Mouse (Mus musculus) liver, embryonic 16.5 days (tissue): ENCODE measurements at regions not wholly inside any gene's neighbourhood (a gene's known extent, or its start where the extent isn't known, plus 50 kb on each side); places are given as distances from the start of the nearest gene placed in this dataset.
A peak's percentile ranks its signal among the peaks of the same experiment; 100 is the strongest.

Experiments
- ATAC-seq: fragments of 200-750 bp; cut with Nextera tagmentation; 2 replicates; pipeline ENCODE4 v1.8.0; 2017; ENCODE audit warnings: low read depth, mild to moderate bottlenecking, moderate number of reproducible peaks, moderate library complexity
- H3K27ac ChIP-seq: fragments of 300-500 bp; sonication (generic); 2 replicates; pipeline ENCODE4 v1.5.1; 2014; ENCODE audit warnings: mild to moderate bottlenecking, low read length
- H3K27me3 ChIP-seq: fragments of 300-500 bp; sonication (generic); 2 replicates; pipeline ENCODE4 v1.6.1; 2014; ENCODE audit warnings: low read depth, low read length, mixed read lengths; ENCODE audit not compliant: control insufficient read depth, insufficient read depth
- H3K36me3 ChIP-seq: fragments of 300-500 bp; sonication (generic); 2 replicates; pipeline ENCODE4 v1.6.1; 2014; ENCODE audit warnings: mild to moderate bottlenecking; ENCODE audit not compliant: control insufficient read depth, insufficient read depth
- H3K4me1 ChIP-seq: fragments of 300-500 bp; sonication (generic); 2 replicates; pipeline ENCODE4 v1.6.1; 2014; ENCODE audit warnings: low read depth, low read length, mixed read lengths; ENCODE audit not compliant: control insufficient read depth
- H3K4me2 ChIP-seq: fragments of 300-500 bp; sonication (generic); 2 replicates; pipeline ENCODE4 v1.6.1; 2014; ENCODE audit warnings: low read depth, low read length, mixed read lengths
- H3K4me3 ChIP-seq: fragments of 300-500 bp; sonication (generic); 2 replicates; pipeline ENCODE4 v1.5.1; 2014; ENCODE audit warnings: low read depth, mild to moderate bottlenecking, low read length
- H3K9ac ChIP-seq: fragments of 300-500 bp; sonication (generic); 2 replicates; pipeline ENCODE4 v1.6.1; 2014; ENCODE audit warnings: low read depth, low read length
- H3K9me3 ChIP-seq: fragments of 300-500 bp; sonication (generic); replicated peaks from 2 replicates; pipeline ENCODE4 v1.6.1; 2016; ENCODE audit warnings: low read length; ENCODE audit not compliant: control insufficient read depth
- WGBS: fragments of 180-500 bp; shearing (Covaris S2); extraction: QIAGEN DNeasy Blood & Tissue Kit; methylation state at CpG from one replicate; pipeline ENCODE4 v1.1.7; 2014; ENCODE audit not compliant: insufficient replicate concordance; 5-methylcytosine and 5-hydroxymethylcytosine counted together

- H3K4me2 ChIP-seq: no peak overlapping the region
- H3K4me3 ChIP-seq: no peak overlapping the region
- no peaks in the 10 kb centered on the region for H3K9me3 ChIP-seq
- H3K36me3 ChIP-seq: no peaks in the 10 kb centered on the region
- no peak overlapping the region for H3K9ac ChIP-seq
- no peak for ATAC-seq
- H3K27ac ChIP-seq: no peak overlapping the region
- H3K4me1 ChIP-seq: no peaks in the 10 kb centered on the region
- H3K27me3 ChIP-seq: no peaks in the 10 kb centered on the region
These were observed 220.2 kb upstream of the Marcks start for GRCm38 (mm10) chr10:37358900-37359299.

GRCm38 (mm10) chr10:37358334-37358733 is 219.6 kb upstream of the Marcks start:
- Histone ChIP-seq H3K27me3 (no peaks in the 10 kb centered on the region), H3K27ac (no peak overlapping the region), H3K9me3 (no peaks in the 10 kb centered on the region), H3K9ac (no peak overlapping the region), H3K4me2 (no peak overlapping the region), H3K36me3 (no peaks in the 10 kb centered on the region), H3K4me3 (no peak overlapping the region), H3K4me1 (no peaks in the 10 kb centered on the region)
- no peak for ATAC-seq
- 64% methylated on average over 5 of the region's 5 CpGs for WGBS

- no peaks in the 10 kb centered on the region for H3K4me1 ChIP-seq
- 62% methylated on average over 6 of the region's 6 CpGs for WGBS
- peak; percentile 60; the same call in 1 of the 2 replicates for ATAC-seq
- H3K4me3 ChIP-seq: no peak overlapping the region
- no peaks in the 10 kb centered on the region for H3K36me3 ChIP-seq
- no peaks in the 10 kb centered on the region for H3K9me3 ChIP-seq
- no peak overlapping the region for H3K4me2 ChIP-seq
- H3K27me3 ChIP-seq: no peaks in the 10 kb centered on the region
- H3K9ac ChIP-seq: no peak overlapping the region
- H3K27ac ChIP-seq: no peak overlapping the region
These were observed 218.8 kb upstream of the Marcks start for GRCm38 (mm10) chr10:37357304-37358060.

- Histone ChIP-seq H3K36me3 (no peaks in the 10 kb centered on the region), H3K4me2 (no peak overlapping the region), H3K27me3 (no peaks in the 10 kb centered on the region), H3K4me3 (no peak overlapping the region), H3K9me3 (no peaks in the 10 kb centered on the region), H3K27ac (no peak overlapping the region), H3K4me1 (no peaks in the 10 kb centered on the region), H3K9ac (no peak overlapping the region)
- 55% methylated on average over 1 of the region's 1 CpGs for WGBS
- ATAC-seq: no peak
These were observed 210.5 kb upstream of the Marcks start for GRCm38 (mm10) chr10:37349261-37349660.

GRCm38 (mm10) chr10:37348416-37348815 is 209.7 kb upstream of the Marcks start:
- Histone ChIP-seq H3K9me3 (no peaks in the 10 kb centered on the region), H3K27ac (no peak overlapping the region), H3K27me3 (no peaks in the 10 kb centered on the region), H3K4me2 (no peak overlapping the region), H3K4me1 (no peaks in the 10 kb centered on the region), H3K4me3 (no peak overlapping the region), H3K9ac (no peak overlapping the region), H3K36me3 (no peaks in the 10 kb centered on the region)
- ATAC-seq: no peak
- WGBS: 43% methylated on average over 3 of the region's 3 CpGs

- no peaks in the 10 kb centered on the region for H3K27me3 ChIP-seq
- WGBS: 63% methylated on average over 3 of the region's 3 CpGs
- ATAC-seq: no peak
- H3K9me3 ChIP-seq: no peaks in the 10 kb centered on the region
- H3K4me2 ChIP-seq: no peak overlapping the region
- H3K36me3 ChIP-seq: no peaks in the 10 kb centered on the region
- no peak overlapping the region for H3K27ac ChIP-seq
- no peak overlapping the region for H3K4me3 ChIP-seq
- H3K4me1 ChIP-seq: no peaks in the 10 kb centered on the region
- no peak overlapping the region for H3K9ac ChIP-seq
These were observed 208.9 kb upstream of the Marcks start for GRCm38 (mm10) chr10:37347661-37348060.

GRCm38 (mm10) chr10:37342675-37343074 is 204.0 kb upstream of the Marcks start:
- no peaks in the 10 kb centered on the region for H3K36me3 ChIP-seq
- H3K27me3 ChIP-seq: no peaks in the 10 kb centered on the region
- no peak for ATAC-seq
- no peak overlapping the region for H3K9ac ChIP-seq
- H3K4me1 ChIP-seq: no peaks in the 10 kb centered on the region
- no peak overlapping the region for H3K4me2 ChIP-seq
- no peak overlapping the region for H3K4me3 ChIP-seq
- H3K9me3 ChIP-seq: no peaks in the 10 kb centered on the region
- H3K27ac ChIP-seq: no peak overlapping the region

GRCm38 (mm10) chr10:37339658-37340057 is 200.9 kb upstream of the Marcks start:
- Histone ChIP-seq H3K9me3 (no peaks in the 10 kb centered on the region), H3K4me3 (no peak overlapping the region), H3K9ac (no peak overlapping the region), H3K27me3 (no peaks in the 10 kb centered on the region), H3K4me2 (no peak overlapping the region), H3K36me3 (no peaks in the 10 kb centered on the region), H3K27ac (no peak overlapping the region), H3K4me1 (no peaks in the 10 kb centered on the region)
- WGBS: 54% methylated on average over 3 of the region's 3 CpGs
- no peak for ATAC-seq

GRCm38 (mm10) chr10:37338073-37338912 is 199.6 kb upstream of the Marcks start:
- ATAC-seq: peak; percentile 39; the same call in 1 of the 2 replicates

More at GRCm38 (mm10) chr10:37338073-37338912, 199.6 kb upstream of the Marcks start:
- Histone ChIP-seq H3K27me3 (no peaks in the 10 kb centered on the region), H3K4me1 (no peaks in the 10 kb centered on the region), H3K27ac (no peak overlapping the region), H3K36me3 (no peaks in the 10 kb centered on the region), H3K4me2 (no peak overlapping the region), H3K9ac (no peak overlapping the region), H3K4me3 (no peak overlapping the region), H3K9me3 (no peaks in the 10 kb centered on the region)
- WGBS: 37% methylated on average over 4 of the region's 4 CpGs
